Mouse (Mus musculus) midbrain, embryonic 11.5 days (tissue): ENCODE results near the gene Arhgdia. TPM values are rescaled to one million over a fixed set of nuclear protein-coding genes. Genes with fewer than 3 reads are reported as not detected.
A peak's percentile ranks its signal among the peaks of the same experiment; 100 is the strongest.
"Not testable (repeated sequence)": the region's sequence is repeated elsewhere in the genome, so short reads cannot be mapped to it uniquely, and the experiment has no call there.

ENCODE experiments used
- ATAC-seq: fragments of 200-750 bp; cut with Nextera tagmentation; 2 replicates; pipeline ENCODE4 v1.8.0; 2017; ENCODE audit warnings: moderate TSS enrichment, moderate library complexity; ENCODE audit not compliant: low FRiP score
- DNase-seq: peaks from one replicate; pipeline ENCODE4 v3.0.0; 2015; ENCODE audit warnings: low spot score; ENCODE audit errors: missing footprints
- H3K27ac ChIP-seq: fragments of 300-500 bp; sonication (generic); 2 replicates; pipeline ENCODE4 v1.5.1; 2014; ENCODE audit warnings: low read depth, low read length
- H3K27me3 ChIP-seq: fragments of 300-500 bp; sonication (generic); 2 replicates; pipeline ENCODE4 v1.6.1; 2014; ENCODE audit warnings: mild to moderate bottlenecking, low read length, moderate library complexity, mixed read lengths; ENCODE audit not compliant: control insufficient read depth, insufficient read depth
- H3K36me3 ChIP-seq: fragments of 300-500 bp; sonication (generic); 2 replicates; pipeline ENCODE4 v1.6.1; 2014; ENCODE audit warnings: mild to moderate bottlenecking, low read length, moderate library complexity, mixed read lengths; ENCODE audit not compliant: control insufficient read depth, insufficient read depth
- H3K4me1 ChIP-seq: fragments of 300-500 bp; sonication (generic); 2 replicates; pipeline ENCODE4 v1.6.1; 2014; ENCODE audit warnings: low read length; ENCODE audit not compliant: control insufficient read depth, insufficient read depth
- H3K4me2 ChIP-seq: fragments of 300-500 bp; sonication (generic); 2 replicates; pipeline ENCODE4 v1.6.1; 2014; ENCODE audit warnings: mild to moderate bottlenecking, moderate library complexity
- H3K4me3 ChIP-seq: fragments of 300-500 bp; sonication (generic); 2 replicates; pipeline ENCODE4 v1.5.1; 2014; ENCODE audit warnings: low read depth, low read length
- H3K9ac ChIP-seq: fragments of 300-500 bp; sonication (generic); 2 replicates; pipeline ENCODE4 v1.6.1; 2014; ENCODE audit warnings: low read length
- H3K9me3 ChIP-seq: fragments of 300-500 bp; sonication (generic); 2 replicates; pipeline ENCODE4 v1.6.1; 2016; ENCODE audit warnings: low read length; ENCODE audit not compliant: control insufficient read depth
- WGBS: fragments of 180-500 bp; shearing (Covaris S2); extraction: QIAGEN DNeasy Blood & Tissue Kit; methylation state at CpG from one replicate; pipeline ENCODE4 v1.1.7; 2014; 5-methylcytosine and 5-hydroxymethylcytosine counted together
- polyA plus RNA-seq: library from polyadenylated mRNA; unstranded; fragments of >200 nt; fragmentation: Nextera tagmentation; extraction: Ambion mirVana; gene quantifications from 2 replicates; pipeline ENCODE4 v1.2.1, GENCODE M21; 2014

The Arhgdia gene
- polyA plus RNA-seq, 1 experiment from 2014 or later = 583 TPM

GRCm38 (mm10) chr11:120603545-120603944, 22.1 kb upstream of the Arhgdia start:
- 79% methylated on average over 2 of the region's 2 CpGs for WGBS
- Histone ChIP-seq H3K4me1 (peaks cover 9% of the 10 kb centered on the region), H3K9ac (no peak overlapping the region), H3K9me3 (no peaks in the 10 kb centered on the region), H3K27me3 (no peaks in the 10 kb centered on the region; the same call in 1 of the 2 replicates), H3K36me3 (peaks cover 7% of the 10 kb centered on the region; the same call in 1 of the 2 replicates), H3K27ac (no peak overlapping the region), H3K4me2 (no peak overlapping the region), H3K4me3 (no peak overlapping the region)
- no peak for DNase-seq
- ATAC-seq = no peak

GRCm38 (mm10) chr11:120600716-120601115, 19.3 kb upstream of the Arhgdia start:
- H3K9ac ChIP-seq = no peak overlapping the region
- no peaks in the 10 kb centered on the region for H3K27me3 ChIP-seq
- WGBS = 97% methylated on average over 3 of the region's 3 CpGs
- H3K27ac ChIP-seq = no peak overlapping the region
- no peaks in the 10 kb centered on the region for H3K9me3 ChIP-seq
- no peak for ATAC-seq
- H3K4me1 ChIP-seq = peaks cover 15% of the 10 kb centered on the region
- no peak overlapping the region for H3K4me3 ChIP-seq
- no peak overlapping the region for H3K4me2 ChIP-seq
- peaks cover 12% of the 10 kb centered on the region for H3K36me3 ChIP-seq
- no peak for DNase-seq

DNA sequence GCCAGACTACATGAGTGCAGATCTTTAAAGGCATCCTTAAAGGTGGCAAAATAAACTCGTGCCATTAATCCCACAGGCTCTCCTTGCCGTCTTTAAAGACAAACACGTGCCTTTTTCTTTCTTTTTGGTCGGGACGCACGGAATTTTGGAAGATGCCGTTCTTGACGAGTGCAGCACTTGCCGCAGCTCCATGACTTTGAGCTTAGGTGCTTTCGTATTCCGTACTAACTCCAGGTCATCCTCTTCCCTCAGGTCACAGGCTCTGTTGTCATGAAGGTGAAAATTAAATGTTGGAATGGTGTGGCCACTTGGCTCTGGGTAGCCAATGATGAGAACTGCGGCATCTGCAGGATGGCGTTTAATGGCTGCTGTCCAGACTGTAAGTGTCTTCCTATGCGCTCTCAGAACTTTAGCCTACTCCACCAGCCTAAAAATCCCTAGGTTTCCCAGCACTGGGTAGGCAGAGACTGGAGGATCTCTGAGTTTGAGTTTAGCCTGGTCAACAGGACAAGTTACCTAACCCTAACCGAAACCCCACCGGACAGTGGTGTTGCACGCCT, 17.6 kb upstream of the Arhgdia start:
- ATAC-seq (no peak), DNase-seq (peak; percentile 84)
- H3K4me3 ChIP-seq = peak overlapping the region; percentile 100
- H3K4me2 ChIP-seq = peak overlapping the region; percentile 72
- H3K36me3 ChIP-seq = peaks cover 22% of the 10 kb centered on the region
- H3K4me1 ChIP-seq = peaks cover 15% of the 10 kb centered on the region
- H3K9me3 ChIP-seq = no peaks in the 10 kb centered on the region
- H3K27me3 ChIP-seq = no peaks in the 10 kb centered on the region
- WGBS = 53% methylated on average over 17 of the region's 17 CpGs
- peak overlapping the region; percentile 99 for H3K9ac ChIP-seq
- H3K27ac ChIP-seq = peak overlapping the region; percentile 64; the same call in 1 of the 2 replicates

- WGBS = under 1% methylated on average over 87 of the region's 88 CpGs
- peak; percentile 98 for ATAC-seq
- H3K27me3 ChIP-seq = no peaks in the 10 kb centered on the region
- H3K4me2 ChIP-seq = peak within 1 kb of the TSS; percentile 96
- peak; percentile 99 for DNase-seq
- peak within 1 kb of the TSS; percentile 99 for H3K9ac ChIP-seq
- peaks cover 28% of the 10 kb centered on the region for H3K36me3 ChIP-seq
- H3K9me3 ChIP-seq = no peaks in the 10 kb centered on the region
- H3K27ac ChIP-seq = peak within 1 kb of the TSS; percentile 77
- H3K4me1 ChIP-seq = peaks cover 15% of the 10 kb centered on the region
- peak within 1 kb of the TSS; percentile 100 for H3K4me3 ChIP-seq
Observed at GRCm38 (mm10) chr11:120598283-120598989, 17.0 kb upstream of the Arhgdia start, which contains the start of the genes Alyref and Anapc11. Alyref (minus strand) TSS chr11:120598365. Anapc11 (plus strand) TSS chr11:120598421.

DNA sequence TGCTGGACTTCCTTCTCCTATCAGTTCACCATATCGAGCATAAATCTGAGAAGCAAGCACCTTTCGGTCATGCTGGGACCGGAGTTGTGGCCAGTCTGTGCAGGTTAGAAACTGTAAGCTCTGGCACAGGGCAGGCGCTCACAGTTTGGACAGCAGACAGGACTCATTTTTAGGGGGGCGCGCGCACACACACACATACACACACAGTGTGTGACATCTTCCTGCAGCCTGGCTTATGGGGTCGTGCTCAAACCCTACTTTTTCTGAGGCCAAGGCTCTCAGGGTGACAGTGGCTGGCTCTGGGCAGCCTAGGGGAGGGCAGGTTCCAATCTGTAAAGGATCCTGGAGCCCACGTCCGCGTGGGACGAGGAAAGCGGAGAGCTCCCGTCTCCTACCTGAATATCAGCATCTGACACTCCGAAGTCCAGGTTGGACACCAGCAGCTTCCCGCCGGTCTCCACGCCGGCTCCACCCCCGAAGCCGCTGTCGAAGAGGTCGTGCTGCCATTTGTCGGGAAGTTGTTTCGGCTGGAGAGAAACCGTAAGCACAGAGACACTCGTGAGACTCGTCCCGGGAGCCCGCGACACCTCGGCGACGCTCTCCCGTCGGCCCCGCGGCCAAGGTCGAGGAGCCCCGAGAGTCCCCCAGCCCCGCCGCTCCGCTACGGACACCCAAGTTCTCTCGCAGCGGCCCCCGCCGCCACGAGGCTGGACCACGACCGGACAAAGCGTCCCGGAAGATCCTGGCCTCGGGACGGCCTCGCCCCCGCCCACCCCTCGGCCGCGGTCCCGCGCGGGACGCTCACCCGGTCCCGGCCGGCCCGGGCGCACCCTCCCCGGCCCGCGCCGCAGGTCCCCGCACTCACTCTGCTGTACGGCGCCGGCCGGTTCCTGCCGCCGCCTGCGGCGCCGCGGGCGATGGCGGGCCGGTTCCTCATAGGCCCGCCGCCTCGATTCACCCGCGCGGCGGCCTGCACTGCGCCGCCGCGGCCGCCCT, 16.1 kb upstream of the Arhgdia start:
- WGBS = 5% methylated on average over 87 of the region's 99 CpGs
- Histone ChIP-seq H3K4me2 (peak overlapping the region; percentile 96), H3K4me1 (peaks cover 15% of the 10 kb centered on the region), H3K27ac (peak overlapping the region; percentile 77), H3K27me3 (no peaks in the 10 kb centered on the region), H3K9ac (peak overlapping the region; percentile 99), H3K9me3 (no peaks in the 10 kb centered on the region), H3K4me3 (peak overlapping the region; percentile 100), H3K36me3 (peaks cover 35% of the 10 kb centered on the region)
- peak; percentile 86 for DNase-seq
- no peak; the same call in 1 of the 2 replicates for ATAC-seq

DNA sequence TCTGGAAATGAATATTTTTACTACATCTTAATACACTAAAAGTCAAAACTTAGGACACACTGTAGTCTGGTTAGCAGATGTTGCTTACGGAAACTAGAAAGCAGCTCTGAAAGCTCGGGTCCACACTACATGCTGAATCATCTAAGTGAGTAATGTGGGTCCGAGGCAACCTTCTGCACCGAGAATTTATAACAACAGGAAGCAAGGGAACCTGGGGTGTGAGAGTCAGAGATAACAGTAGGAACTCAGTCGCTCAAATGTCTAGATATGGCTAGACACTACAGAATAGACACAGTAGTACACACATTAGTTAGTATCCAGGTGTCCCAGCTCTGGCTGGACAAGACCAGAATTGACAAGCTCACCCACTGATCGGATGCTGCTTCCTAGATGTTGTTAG, 7.1 kb upstream of the Arhgdia start:
- H3K36me3 ChIP-seq = peaks cover 33% of the 10 kb centered on the region
- DNase-seq = no peak
- no peak for ATAC-seq
- H3K4me1 ChIP-seq = no peaks in the 10 kb centered on the region
- H3K27me3 ChIP-seq = no peaks in the 10 kb centered on the region
- H3K27ac ChIP-seq = no peak overlapping the region
- H3K4me3 ChIP-seq = no peak overlapping the region
- H3K4me2 ChIP-seq = no peak overlapping the region
- WGBS = 90% methylated on average over 6 of the region's 6 CpGs
- H3K9ac ChIP-seq = no peak overlapping the region
- no peaks in the 10 kb centered on the region; the same call in 1 of the 2 replicates for H3K9me3 ChIP-seq

GRCm38 (mm10) chr11:120583937-120584336, 2.5 kb upstream of the Arhgdia start:
- Histone ChIP-seq H3K9me3 (no peaks in the 10 kb centered on the region; the same call in 1 of the 2 replicates), H3K4me1 (peaks cover 22% of the 10 kb centered on the region), H3K27me3 (no peaks in the 10 kb centered on the region), H3K36me3 (peaks cover 23% of the 10 kb centered on the region), H3K9ac (no peak overlapping the region), H3K27ac (no peak overlapping the region), H3K4me2 (no peak overlapping the region), H3K4me3 (no peak overlapping the region)
- DNase-seq (no peak), ATAC-seq (no peak)
- 97% methylated on average over 1 of the region's 1 CpGs for WGBS

- not testable (repeated sequence) for H3K27ac ChIP-seq, H3K4me2 ChIP-seq, H3K4me3 ChIP-seq, H3K27me3 ChIP-seq, H3K9me3 ChIP-seq, H3K9ac ChIP-seq, ATAC-seq, DNase-seq
- 88% methylated on average over 2 of the region's 2 CpGs for WGBS
- Histone ChIP-seq H3K4me1 (peaks cover 22% of the 10 kb centered on the region), H3K36me3 (peaks cover 27% of the 10 kb centered on the region)
Observed at GRCm38 (mm10) chr11:120582982-120583293, 1.5 kb upstream of the Arhgdia start.
